Mouse (Mus musculus) spleen, postnatal 36 days (tissue): ENCODE results near the gene Galns.

Source experiments
- DNase-seq, 2 experiments: peaks; one replicate each; pipeline ENCODE4 v3.0.0; 2022; ENCODE audit warnings: low spot score in 2 of 2, mixed read lengths in 1 of 2

Gene Galns

GRCm38 (mm10) chr8:122568881-122569309 is 42.4 kb downstream of the Galns start:
- DNase-seq = no peak

- peak; percentile 90 to 91 for DNase-seq
These were observed 43.2 kb downstream of the Galns start for GRCm38 (mm10) chr8:122568109-122568504.

GRCm38 (mm10) chr8:122567361-122568108 is 43.7 kb downstream of the Galns start, which contains the start of gene Cdt1:
TSS of gene Cdt1 (plus strand) at chr8:122568015.
- peak; percentile 93 to 94 for DNase-seq

GRCm38 (mm10) chr8:122566766-122567165 is 44.5 kb downstream of the Galns start:
- DNase-seq = no peak

GRCm38 (mm10) chr8:122564363-122565352 is 46.6 kb downstream of the Galns start:
- no peak for DNase-seq

GRCm38 (mm10) chr8:122561199-122561598 is 50.1 kb downstream of the Galns start:
- DNase-seq = peak in 1 of 2 experiments; percentile 45

- DNase-seq = no peak
These were observed 52.5 kb downstream of the Galns start for GRCm38 (mm10) chr8:122558671-122559349.

- no peak for DNase-seq
These were observed 53.8 kb downstream of the Galns start for GRCm38 (mm10) chr8:122557248-122558038.

GRCm38 (mm10) chr8:122556030-122557009 is 54.9 kb downstream of the Galns start:
- peak; percentile 88 to 90 for DNase-seq

GRCm38 (mm10) chr8:122554786-122555185 is 56.5 kb downstream of the Galns start:
- no peak for DNase-seq

GRCm38 (mm10) chr8:122551265-122552051 is 59.8 kb downstream of the Galns start, which contains the start of gene Piezo1:
TSS of gene Piezo1 (minus strand) at chr8:122551329.
- DNase-seq = peak; percentile 88 to 91

GRCm38 (mm10) chr8:122550995-122551264 is 60.3 kb downstream of the Galns start:
- no peak for DNase-seq

GRCm38 (mm10) chr8:122550234-122550994 is 60.8 kb downstream of the Galns start:
- peak in 1 of 2 experiments; percentile 35 for DNase-seq

GRCm38 (mm10) chr8:122548891-122549439 is 62.3 kb downstream of the Galns start:
- DNase-seq = no peak

- no peak for DNase-seq
These were observed 62.9 kb downstream of the Galns start for GRCm38 (mm10) chr8:122548331-122548730.

GRCm38 (mm10) chr8:122547815-122548214 is 63.4 kb downstream of the Galns start:
- peak; percentile 88 to 90 for DNase-seq

- DNase-seq = no peak
These were observed 64.3 kb downstream of the Galns start for GRCm38 (mm10) chr8:122546811-122547453.
